Mouse (Mus musculus) stomach, embryonic 15.5 days (tissue): ENCODE measurements around the gene Sectm1a. TPM values are rescaled to one million over a fixed set of nuclear protein-coding genes. Genes with fewer than 3 reads are reported as not detected.

Source experiments
- ATAC-seq: fragments of 200-750 bp; cut with Nextera tagmentation; 2 replicates; pipeline ENCODE4 v1.8.0; 2017; ENCODE audit warnings: low read depth, moderate number of reproducible peaks, moderate TSS enrichment; ENCODE audit not compliant: insufficient read depth, low FRiP score
- H3K27ac ChIP-seq: fragments of 300-500 bp; sonication (generic); 2 replicates; pipeline ENCODE4 v1.5.1; 2015; ENCODE audit warnings: mild to moderate bottlenecking, inconsistent platforms
- H3K27me3 ChIP-seq: fragments of 300-500 bp; sonication (generic); replicated peaks from 2 replicates; pipeline ENCODE4 v1.6.1; 2015; ENCODE audit warnings: inconsistent platforms
- H3K36me3 ChIP-seq: fragments of 300-500 bp; sonication (generic); 2 replicates; pipeline ENCODE4 v1.6.1; 2015; ENCODE audit warnings: inconsistent platforms
- H3K4me1 ChIP-seq: fragments of 300-500 bp; sonication (generic); 2 replicates; pipeline ENCODE4 v1.6.1; 2015; ENCODE audit warnings: inconsistent platforms
- H3K4me2 ChIP-seq: fragments of 300-500 bp; sonication (generic); 2 replicates; pipeline ENCODE4 v1.6.1; 2015; ENCODE audit warnings: mild to moderate bottlenecking, inconsistent platforms
- H3K4me3 ChIP-seq: fragments of 300-500 bp; sonication (generic); replicated peaks from 2 replicates; pipeline ENCODE4 v1.5.1; 2015; ENCODE audit warnings: inconsistent platforms
- H3K9ac ChIP-seq: fragments of 300-500 bp; sonication (generic); 2 replicates; pipeline ENCODE4 v1.6.1; 2015; ENCODE audit warnings: inconsistent platforms
- H3K9me3 ChIP-seq: fragments of 300-500 bp; sonication (generic); 2 replicates; pipeline ENCODE4 v1.6.1; 2016; ENCODE audit warnings: inconsistent platforms
- WGBS: fragments of 180-500 bp; shearing (Covaris S2); methylation state at CpG from one replicate; pipeline ENCODE4 v1.1.7; 2015; 5-methylcytosine and 5-hydroxymethylcytosine counted together
- polyA plus RNA-seq: library from polyadenylated mRNA; unstranded; fragments of >200 nt; fragmentation: Nextera tagmentation; extraction: Ambion mirVana; gene quantifications from 2 replicates; pipeline ENCODE4 v1.2.1, GENCODE M21; 2015

The Sectm1a gene
- polyA plus RNA-seq, 1 experiment from 2014 or later, result 0.57 TPM

GRCm38 (mm10) chr11:121041636-121042035 lies 39.4 kb downstream of the Sectm1a start:
- Histone ChIP-seq H3K9me3 (no peaks in the 10 kb centered on the region), H3K9ac (no peak overlapping the region), H3K4me2 (no peak overlapping the region), H3K36me3 (no peaks in the 10 kb centered on the region), H3K27ac (no peak overlapping the region), H3K4me1 (no peaks in the 10 kb centered on the region), H3K27me3 (no peaks in the 10 kb centered on the region), H3K4me3 (no peak overlapping the region)
- ATAC-seq, result no peak
- WGBS, result 70% methylated on average over 4 of the region's 4 CpGs

DNA sequence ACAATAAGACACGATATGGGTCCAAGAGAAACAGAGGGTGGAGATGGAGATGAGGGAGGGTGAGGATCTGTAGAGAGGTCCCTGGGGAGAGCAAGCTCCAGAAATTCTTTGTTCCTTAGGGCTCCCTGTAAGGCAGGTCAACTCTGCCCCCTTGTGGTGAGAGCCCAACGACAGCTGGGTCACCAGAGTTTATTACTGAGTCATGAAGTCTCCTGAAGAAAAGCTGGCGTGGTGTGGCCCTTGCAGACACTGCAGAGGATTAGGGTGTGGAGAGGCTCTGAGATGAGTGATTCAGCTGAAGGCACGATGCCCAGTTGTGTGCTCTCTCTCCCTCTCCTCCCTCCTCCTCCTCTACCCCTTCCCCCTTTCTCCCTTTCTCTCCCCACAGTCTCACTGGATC lies 39.8 kb downstream of the Sectm1a start:
- WGBS, result 5% methylated on average over 4 of the region's 4 CpGs
- Histone ChIP-seq H3K9me3 (no peaks in the 10 kb centered on the region), H3K27ac (no peak overlapping the region), H3K9ac (no peak overlapping the region), H3K4me1 (no peaks in the 10 kb centered on the region), H3K27me3 (no peaks in the 10 kb centered on the region), H3K36me3 (no peaks in the 10 kb centered on the region), H3K4me3 (no peak overlapping the region), H3K4me2 (no peak overlapping the region)
- ATAC-seq, result no peak

GRCm38 (mm10) chr11:121039302-121039701 lies 41.7 kb downstream of the Sectm1a start, which contains the start of gene Cd7:
TSS of gene Cd7 (minus strand) at chr11:121039418.
- no peak for ATAC-seq
- Histone ChIP-seq H3K4me1 (no peaks in the 10 kb centered on the region), H3K4me3 (no peak within 1 kb of the TSS), H3K4me2 (no peak within 1 kb of the TSS), H3K27me3 (no peaks in the 10 kb centered on the region), H3K27ac (no peak within 1 kb of the TSS), H3K9ac (no peak within 1 kb of the TSS), H3K9me3 (no peaks in the 10 kb centered on the region), H3K36me3 (no peaks in the 10 kb centered on the region)
- 57% methylated on average over 5 of the region's 5 CpGs for WGBS

GRCm38 (mm10) chr11:121038366-121039240 lies 42.4 kb downstream of the Sectm1a start:
- no peak overlapping the region for H3K27ac ChIP-seq
- no peak overlapping the region for H3K4me3 ChIP-seq
- no peak overlapping the region for H3K4me2 ChIP-seq
- no peaks in the 10 kb centered on the region for H3K36me3 ChIP-seq
- no peaks in the 10 kb centered on the region for H3K9me3 ChIP-seq
- 83% methylated on average over 11 of the region's 11 CpGs for WGBS
- H3K9ac ChIP-seq, result no peak overlapping the region
- no peaks in the 10 kb centered on the region for H3K27me3 ChIP-seq
- no peak for ATAC-seq
- H3K4me1 ChIP-seq, result no peaks in the 10 kb centered on the region

DNA sequence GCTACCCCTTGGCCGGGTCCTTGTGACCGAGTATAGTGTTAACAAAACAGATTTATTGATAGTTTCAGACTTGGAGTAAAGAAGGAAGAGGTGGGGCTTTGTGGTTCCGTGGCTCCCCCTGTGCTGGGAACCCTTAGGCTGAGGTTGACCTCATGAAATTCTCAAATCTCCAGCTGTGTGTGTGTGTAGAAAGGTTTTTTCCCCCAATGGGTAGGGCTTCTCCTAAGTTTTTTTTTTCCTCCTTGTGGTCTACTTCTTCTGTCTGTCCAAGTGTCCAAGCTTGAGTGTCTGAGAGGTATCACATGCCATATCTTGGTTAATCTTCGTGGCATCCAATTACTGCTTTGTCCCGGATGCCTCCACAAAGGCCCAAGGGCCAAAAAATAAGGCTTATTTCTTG lies 47.9 kb downstream of the Sectm1a start:
- no peaks in the 10 kb centered on the region for H3K9me3 ChIP-seq
- no peak overlapping the region for H3K27ac ChIP-seq
- H3K4me2 ChIP-seq, result no peak overlapping the region
- H3K9ac ChIP-seq, result no peak overlapping the region
- 70% methylated on average over 5 of the region's 5 CpGs for WGBS
- no peaks in the 10 kb centered on the region for H3K36me3 ChIP-seq
- no peaks in the 10 kb centered on the region for H3K27me3 ChIP-seq
- ATAC-seq, result no peak
- H3K4me3 ChIP-seq, result no peak overlapping the region
- H3K4me1 ChIP-seq, result no peaks in the 10 kb centered on the region

DNA sequence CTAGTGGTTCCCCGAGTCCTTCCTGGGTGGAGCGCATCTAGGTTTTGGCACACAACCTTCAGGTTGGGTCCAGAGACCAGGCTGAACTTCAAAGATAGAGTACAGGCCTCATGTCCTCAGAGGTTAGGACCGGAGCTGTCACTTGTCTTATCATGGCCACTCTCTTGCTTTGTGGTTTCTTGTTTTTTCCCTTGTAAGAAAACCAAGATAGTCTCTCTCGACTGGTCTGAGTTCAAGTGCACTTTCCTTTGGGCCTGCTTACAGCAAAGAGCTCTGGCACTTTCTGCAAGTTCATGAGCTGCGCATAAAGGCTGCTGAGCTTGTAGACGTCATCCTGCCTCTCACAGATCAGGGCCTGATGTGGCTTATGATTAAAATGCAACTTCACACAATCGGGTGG lies 53.8 kb downstream of the Sectm1a start:
- Histone ChIP-seq H3K4me3 (no peak overlapping the region), H3K36me3 (no peaks in the 10 kb centered on the region), H3K4me1 (no peaks in the 10 kb centered on the region), H3K27me3 (no peaks in the 10 kb centered on the region), H3K27ac (no peak overlapping the region), H3K4me2 (no peak overlapping the region), H3K9ac (no peak overlapping the region), H3K9me3 (no peaks in the 10 kb centered on the region)
- no peak for ATAC-seq
- 81% methylated on average over 7 of the region's 7 CpGs for WGBS

- no peaks in the 10 kb centered on the region for H3K9me3 ChIP-seq
- no peak overlapping the region for H3K4me3 ChIP-seq
- H3K9ac ChIP-seq, result no peak overlapping the region
- H3K27me3 ChIP-seq, result no peaks in the 10 kb centered on the region
- no peak for ATAC-seq
- H3K4me2 ChIP-seq, result no peak overlapping the region
- no peak overlapping the region for H3K27ac ChIP-seq
- WGBS, result 59% methylated on average over 6 of the region's 6 CpGs
- no peaks in the 10 kb centered on the region for H3K4me1 ChIP-seq
- H3K36me3 ChIP-seq, result no peaks in the 10 kb centered on the region
Measured at GRCm38 (mm10) chr11:121024163-121024562, 56.9 kb downstream of the Sectm1a start.

- Histone ChIP-seq H3K27ac (no peak overlapping the region), H3K4me1 (peaks cover 8% of the 10 kb centered on the region), H3K4me2 (no peak overlapping the region), H3K27me3 (no peaks in the 10 kb centered on the region), H3K9me3 (no peaks in the 10 kb centered on the region), H3K4me3 (no peak overlapping the region), H3K36me3 (no peaks in the 10 kb centered on the region), H3K9ac (no peak overlapping the region)
- WGBS, result 74% methylated on average over 5 of the region's 5 CpGs
- no peak for ATAC-seq
Measured at GRCm38 (mm10) chr11:121019501-121019900, 61.5 kb downstream of the Sectm1a start.

- no peak overlapping the region for H3K27ac ChIP-seq
- peaks cover 8% of the 10 kb centered on the region for H3K4me1 ChIP-seq
- peak; percentile 43; the same call in 1 of the 2 replicates for ATAC-seq
- no peak overlapping the region for H3K9ac ChIP-seq
- 38% methylated on average over 3 of the region's 3 CpGs for WGBS
- no peak overlapping the region for H3K4me3 ChIP-seq
- no peaks in the 10 kb centered on the region for H3K9me3 ChIP-seq
- H3K27me3 ChIP-seq, result no peaks in the 10 kb centered on the region
- H3K36me3 ChIP-seq, result no peaks in the 10 kb centered on the region
- H3K4me2 ChIP-seq, result no peak overlapping the region
Measured at GRCm38 (mm10) chr11:121017703-121018102, 63.3 kb downstream of the Sectm1a start.

Other genes with a start within 250 kb of the Sectm1a start
- gene Ccdc57, start 148.3 kb downstream of the Sectm1a start, polyA plus RNA-seq, result 4.5 and 5.6 TPM in 2 replicates
- 57.7 and 60.4 TPM in 2 replicates for gene Slc16a3, start 132.7 kb downstream of the Sectm1a start, polyA plus RNA-seq
- 110 and 119 TPM in 2 replicates for gene Csnk1d, start 89.9 kb downstream of the Sectm1a start, polyA plus RNA-seq
- 2.6 and 3.3 TPM in 2 replicates for gene Cd7, start 41.8 kb downstream of the Sectm1a start, polyA plus RNA-seq
- gene Sectm1b, start 17.7 kb downstream of the Sectm1a start, polyA plus RNA-seq, result 0.92 and 1.3 TPM in 2 replicates
- gene Tex19.2, start 37.5 kb upstream of the Sectm1a start, polyA plus RNA-seq, result not detected in 2 replicates
- gene Tex19.1, start 64.9 kb upstream of the Sectm1a start, polyA plus RNA-seq, result 0.08 TPM in 1 of 2 replicates, not detected in the other
- gene Uts2r, start 79.1 kb upstream of the Sectm1a start, polyA plus RNA-seq, result not detected in 2 replicates
- 8.1 and 9.2 TPM in 2 replicates for gene Hexdc, start 123.2 kb upstream of the Sectm1a start, polyA plus RNA-seq
- gene Ogfod3, start 123.5 kb upstream of the Sectm1a start, polyA plus RNA-seq, result 30.4 and 30.5 TPM in 2 replicates
- 32.5 and 34.6 TPM in 2 replicates for gene Cybc1, start 148.1 kb upstream of the Sectm1a start, polyA plus RNA-seq
- gene Narf, start 156.0 kb upstream of the Sectm1a start, polyA plus RNA-seq, result 45.6 and 52.0 TPM in 2 replicates
- gene Foxk2, start 178.8 kb upstream of the Sectm1a start, polyA plus RNA-seq, result 8.6 and 9.8 TPM in 2 replicates